In genomic region chr6:127149303-127149943, GRCm38 (mm10) we compare ENCODE assay signal across 8 mouse cellular contexts. TPM values are rescaled to one million over a fixed set of nuclear protein-coding genes. Genes with fewer than 3 reads are reported as not detected.
DNase-seq lines count a peak whose midpoint lies in the region; ATAC-seq and TF ChIP-seq lines count a peak whose summit lies in the region.

No protein-coding gene starts in this region.

- peak overlapping the region; percentile 92 for H3K4me2 ChIP-seq in heart, embryonic 15.5 days
- H3K4me2 ChIP-seq in limb, embryonic 11.5 days (ENCODE audit: low read depth, severe bottlenecking): peak overlapping the region; percentile 87
- H3K4me2 ChIP-seq in midbrain, postnatal 0 days (ENCODE audit: low read depth, low read length, poor library complexity, severe bottlenecking): peak overlapping the region; percentile 88

- no peaks in the 10 kb centered on the region; the same call in 1 of the 2 replicates for H3K4me1 ChIP-seq in bone marrow, adult 2 months (ENCODE audit: control insufficient read depth, insufficient read depth, low read length)
- H3K4me1 ChIP-seq in heart, embryonic 15.5 days (replicated peaks): peaks cover 64% of the 10 kb centered on the region
- H3K4me1 ChIP-seq in limb, embryonic 11.5 days (ENCODE audit: control insufficient read depth, insufficient read depth, low read length): peaks cover 23% of the 10 kb centered on the region
- H3K4me1 ChIP-seq in midbrain, postnatal 0 days (ENCODE audit: insufficient read depth, low read length): peaks cover 21% of the 10 kb centered on the region

- peak; percentile 33; the same call in 1 of the 2 replicates for TF ChIP-seq POLR2A in bone marrow, adult 2 months (IDR thresholded peaks at IDR 0.05; ENCODE audit: borderline replicate concordance, control insufficient read depth, low read depth, low read length)

- H3K27ac ChIP-seq in bone marrow, adult 2 months (ENCODE audit: control insufficient read depth, insufficient read depth, low read depth, low read length, poor library complexity): peak overlapping the region; percentile 60
- H3K27ac ChIP-seq in heart, embryonic 15.5 days: peak overlapping the region; percentile 88
- peak overlapping the region; percentile 58 for H3K27ac ChIP-seq in limb, embryonic 11.5 days (replicated peaks; ENCODE audit: low read depth, low read length)
- H3K27ac ChIP-seq in midbrain, postnatal 0 days (ENCODE audit: low read depth, low read length): no peak overlapping the region

- H3K27me3 ChIP-seq in heart, embryonic 15.5 days: no peaks in the 10 kb centered on the region
- no peaks in the 10 kb centered on the region for H3K27me3 ChIP-seq in limb, embryonic 11.5 days (ENCODE audit: control insufficient read depth, insufficient read depth, low read length)
- H3K27me3 ChIP-seq in midbrain, postnatal 0 days (ENCODE audit: insufficient read depth, low read length): peaks cover 32% of the 10 kb centered on the region

- no peaks in the 10 kb centered on the region for H3K9me3 ChIP-seq in heart, embryonic 15.5 days (replicated peaks)
- H3K9me3 ChIP-seq in limb, embryonic 11.5 days (ENCODE audit: control insufficient read depth, low read length): no peaks in the 10 kb centered on the region
- H3K9me3 ChIP-seq in midbrain, postnatal 0 days (ENCODE audit: low read length): no peaks in the 10 kb centered on the region

- peak overlapping the region; percentile 79 for H3K4me3 ChIP-seq in bone marrow, adult 2 months (replicated peaks; ENCODE audit: control insufficient read depth, low read depth, low read length)
- peak overlapping the region; percentile 89 for H3K4me3 ChIP-seq in heart, embryonic 15.5 days
- peak overlapping the region; percentile 84 for H3K4me3 ChIP-seq in limb, embryonic 11.5 days (ENCODE audit: low read depth, low read length)
- peak overlapping the region; percentile 44 for H3K4me3 ChIP-seq in midbrain, postnatal 0 days (ENCODE audit: low read depth, low read length)

- no peak for ATAC-seq in heart, embryonic 15.5 days (replicated peaks; ENCODE audit: insufficient number of reproducible peaks, insufficient read depth, low FRiP score, low read depth)
- no peak for ATAC-seq in limb, embryonic 11.5 days (ENCODE audit: insufficient number of reproducible peaks, low FRiP score, low TSS enrichment, low read depth)
- no peak for ATAC-seq in midbrain, postnatal 0 days (ENCODE audit: low FRiP score)
- ATAC-seq in erythroid progenitor cell, adult 5-6 weeks (replicated peaks; ENCODE audit: low FRiP score, poor library complexity, severe bottlenecking): no peak

- under 1% methylated on average over 29 of the region's 30 CpGs for WGBS in bone marrow, adult 2 months
- WGBS in heart, embryonic 15.5 days: under 1% methylated on average over 30 of the region's 30 CpGs
- 0% methylated on average over 30 of the region's 30 CpGs for WGBS in limb, embryonic 11.5 days
- under 1% methylated on average over 29 of the region's 30 CpGs for WGBS in midbrain, postnatal 0 days

- no peak for TF ChIP-seq CTCF in bone marrow, adult 2 months (IDR thresholded peaks at IDR 0.05; ENCODE audit: control insufficient read depth, insufficient read depth, low read length)
- no peak for TF ChIP-seq CTCF in midbrain, postnatal 0 days (IDR thresholded peaks at IDR 0.05)

- DNase-seq in urinary bladder, adult 2 months (ENCODE audit: low spot score): peak; percentile 46
- DNase-seq in urinary bladder, postnatal 4 days (ENCODE audit: low spot score in 2 of 2): no peak
- peak; percentile 59 for DNase-seq in limb, embryonic 11.5 days (ENCODE audit: low spot score)
- no peak for DNase-seq in midbrain, postnatal 0 days (ENCODE audit: low spot score)
- DNase-seq in layer of hippocampus, postnatal 14 days (ENCODE audit: low spot score in 2 of 2): no peak

- H3K36me3 ChIP-seq in heart, embryonic 15.5 days: peaks cover 14% of the 10 kb centered on the region
- H3K36me3 ChIP-seq in limb, embryonic 11.5 days (ENCODE audit: control insufficient read depth, insufficient read depth, low read length): peaks cover 9% of the 10 kb centered on the region
- H3K36me3 ChIP-seq in midbrain, postnatal 0 days (ENCODE audit: insufficient read depth, low read length): no peaks in the 10 kb centered on the region

- peak overlapping the region; percentile 88 for H3K9ac ChIP-seq in heart, embryonic 15.5 days
- peak overlapping the region; percentile 96 for H3K9ac ChIP-seq in limb, embryonic 11.5 days (ENCODE audit: low read length)
- peak overlapping the region; percentile 55 for H3K9ac ChIP-seq in midbrain, postnatal 0 days (replicated peaks; ENCODE audit: low read length, poor library complexity, severe bottlenecking)

RNA-seq across cellular contexts. Expression of gene Ccnd2, which starts 2.6 kb away (rescaled TPM):
- polyA plus RNA-seq in urinary bladder, adult 2 months (2012; rRNA removed): 49.3 and 62.8 TPM in 2 replicates
- polyA plus RNA-seq in bone marrow, adult 2 months (2011; ENCODE audit: insufficient read depth, insufficient read length, low replicate concordance, missing spikeins): 20.3 and 80.6 TPM in 2 replicates
- polyA plus RNA-seq in heart, embryonic 15.5 days (2015; fragmentation: Nextera tagmentation; extraction: Ambion mirVana): 482 and 541 TPM in 2 replicates
- 1,093 and 1,097 TPM in 2 replicates for polyA plus RNA-seq in limb, embryonic 11.5 days (2014; fragmentation: Nextera tagmentation; extraction: Ambion mirVana)
- total RNA-seq in midbrain, postnatal 0 days (2014; rRNA removed): 13.9 and 14.5 TPM in 2 replicates
- polyA plus RNA-seq in midbrain, postnatal 0 days (2015; fragmentation: Nextera tagmentation; extraction: Ambion mirVana): 95.6 and 106 TPM in 2 replicates
- 100 to 1,000 TPM; 174 to 210 TPM for total RNA-seq in layer of hippocampus, postnatal 14 days (2021)
- total RNA-seq in erythroid progenitor cell, adult 5-6 weeks (2015; ENCODE audit: low replicate concordance): 11.5 and 26.0 TPM in 2 replicates
- total RNA-seq in erythroid progenitor cell, adult 5-6 weeks (2017; ENCODE audit: low replicate concordance): 5.0 and 5.2 TPM in 2 replicates

RNA-seq across cellular contexts. Expression of gene Tigar, which starts 40.1 kb away (rescaled TPM):
- 6.0 and 7.3 TPM in 2 replicates for polyA plus RNA-seq in urinary bladder, adult 2 months (2012; rRNA removed)
- 0.43 and 6.6 TPM in 2 replicates for polyA plus RNA-seq in bone marrow, adult 2 months (2011; ENCODE audit: insufficient read depth, insufficient read length, low replicate concordance, missing spikeins)
- 6.2 and 7.8 TPM in 2 replicates for polyA plus RNA-seq in heart, embryonic 15.5 days (2015; fragmentation: Nextera tagmentation; extraction: Ambion mirVana)
- 4.3 and 4.5 TPM in 2 replicates for polyA plus RNA-seq in limb, embryonic 11.5 days (2014; fragmentation: Nextera tagmentation; extraction: Ambion mirVana)
- 6.1 and 6.7 TPM in 2 replicates for total RNA-seq in midbrain, postnatal 0 days (2014; rRNA removed)
- 4.6 and 5.0 TPM in 2 replicates for polyA plus RNA-seq in midbrain, postnatal 0 days (2015; fragmentation: Nextera tagmentation; extraction: Ambion mirVana)
- total RNA-seq in layer of hippocampus, postnatal 14 days (2021): 10 to 100 TPM; 30.6 to 36.6 TPM
- 1.1 TPM in 1 of 2 replicates, not detected in the other for total RNA-seq in erythroid progenitor cell, adult 5-6 weeks (2015; ENCODE audit: low replicate concordance)
- total RNA-seq in erythroid progenitor cell, adult 5-6 weeks (2017; ENCODE audit: low replicate concordance): 0.13 and 1.1 TPM in 2 replicates

Comparison
In these comparisons a context has a peak if more than half of its experiments do, and no peak if none do; other contexts are left out.
1. DNase-seq: peak in urinary bladder, adult 2 months (single experiment) and limb, embryonic 11.5 days (single experiment); none in urinary bladder, postnatal 4 days (0 of 2), midbrain, postnatal 0 days (single experiment) and layer of hippocampus, postnatal 14 days (0 of 2).
2. Peak in every context shown above with its lines, with median percentiles within 50 percentile points of each other: H3K4me3 ChIP-seq, H3K4me2 ChIP-seq and H3K9ac ChIP-seq.